Comparison of ENCODE assay signal across 16 mouse cellular contexts in genomic region chr9:21028560-21029110, GRCm38 (mm10). TPM values are rescaled to one million over a fixed set of nuclear protein-coding genes. Genes with fewer than 3 reads are reported as not detected.
DNase-seq lines count a peak whose midpoint lies in the region; ATAC-seq and TF ChIP-seq lines count a peak whose summit lies in the region.
"Had no signal": no experiment of that assay in that cellular context is flagged by ENCODE, and none has a peak within 500 bp of the region (broad histone marks: within the 10 kb centered on the region; RNA-seq: fewer than 3 reads in every experiment).

No protein-coding gene starts in this region.

- H3K36me3 ChIP-seq in heart, embryonic 14.5 days (ENCODE audit: control insufficient read depth, insufficient read depth, low read length) = 0 out of 2 replicates have a peak, but pooled peaks cover 6% of the 10 kb centered on the region
- H3K36me3 ChIP-seq in CH12.LX (replicated peaks in 1 of 2; ENCODE audit: control insufficient read depth in 1 of 2, insufficient read depth in 1 of 2, low read length in 1 of 2) (peaks cover 42 to 52% of the 10 kb centered on the region in 2 experiments), G1E (replicated peaks) (peaks cover 39% of the 10 kb centered on the region)
- no peaks in the 10 kb centered on the region for H3K36me3 ChIP-seq in limb, embryonic 13.5 days
- H3K36me3 ChIP-seq: midbrain, embryonic 13.5 days had no signal

- H3K9ac ChIP-seq in heart, embryonic 14.5 days (ENCODE audit: low read length) = no peak overlapping the region
- H3K9ac ChIP-seq in CH12.LX (ENCODE audit: insufficient read depth, low read depth) = peak overlapping the region; percentile 5; the same call in 1 of the 2 replicates
- H3K9ac ChIP-seq in limb, embryonic 13.5 days = no peak overlapping the region

- dilution Hi-C loops in CH12.LX (cut with MboI; ENCODE audit: extremely low pct_ligation_motif_present, extremely low pct_unique_long_range_greater_than_20kb, low sequenced_read_pairs) = no loop called here

- H3K27me3 ChIP-seq in heart, embryonic 14.5 days (ENCODE audit: control insufficient read depth, insufficient read depth, low read length) = peaks cover 32% of the 10 kb centered on the region
- H3K27me3 ChIP-seq in CH12.LX (replicated peaks) = no peaks in the 10 kb centered on the region
- no peaks in the 10 kb centered on the region for H3K27me3 ChIP-seq in G1E (ENCODE audit: insufficient read depth, low read length)
- peaks cover 73% of the 10 kb centered on the region for H3K27me3 ChIP-seq in limb, embryonic 13.5 days

- ATAC-seq in heart, embryonic 14.5 days (ENCODE audit: insufficient number of reproducible peaks, insufficient read depth, low FRiP score, low read depth) = no peak
- no peak for ATAC-seq in G1E (ENCODE audit: extremely low read depth, insufficient number of reproducible peaks, low FRiP score, poor library complexity, severe bottlenecking)
- no peak for ATAC-seq in limb, embryonic 13.5 days (ENCODE audit: low FRiP score, low read depth)
- ATAC-seq: hindbrain, postnatal 0 days had no signal

- no peak for DNase-seq in heart, postnatal 36 days
- DNase-seq in CH12.LX (ENCODE audit: extremely low read depth) (no peak), G1E (ENCODE audit: low spot score) (no peak)
- no peak for DNase-seq in thymus, postnatal 25 days
- no peak for DNase-seq in ovary, postnatal 36 days (ENCODE audit: low spot score)
- DNase-seq: right cerebral cortex, postnatal 25 days had no signal

- H3K79me2 ChIP-seq in CH12.LX (replicated peaks; ENCODE audit: control insufficient read depth, extremely low read depth, insufficient read depth, poor library complexity, severe bottlenecking) = peaks cover 17% of the 10 kb centered on the region

- no peak overlapping the region for H3K4me3 ChIP-seq in heart, embryonic 14.5 days (ENCODE audit: control insufficient read depth in 1 of 2, insufficient read depth in 1 of 2, low read depth in 1 of 2, low read length in 2 of 2)
- H3K4me3 ChIP-seq in CH12.LX (replicated peaks in 1 of 3; ENCODE audit: low read depth in 2 of 3, low read length in 2 of 3, poor library complexity in 1 of 3) (no peak overlapping the region), G1E (ENCODE audit: low read depth, low read length) (peak overlapping the region; percentile 73; the same call in 1 of the 2 replicates)
- peak overlapping the region; percentile 37; the same call in 1 of the 2 replicates for H3K4me3 ChIP-seq in limb, embryonic 13.5 days

- H3K27ac ChIP-seq in heart, embryonic 14.5 days (replicated peaks in 1 of 2; ENCODE audit: control insufficient read depth in 1 of 2, insufficient read depth in 1 of 2, low read depth in 2 of 2, low read length in 2 of 2) = no peak overlapping the region
- no peak overlapping the region; the same call in none of the 2 replicates for H3K27ac ChIP-seq in CH12.LX (ENCODE audit: insufficient read depth, low read depth)
- H3K27ac ChIP-seq in limb, embryonic 13.5 days = no peak overlapping the region
- H3K27ac ChIP-seq: hindbrain, postnatal 0 days; midbrain, embryonic 13.5 days had no signal

- no peak for TF ChIP-seq CTCF in CH12.LX (conservative IDR thresholded peaks at IDR 0.05 in 1 of 2, IDR thresholded peaks at IDR 0.05 in 1 of 2; ENCODE audit: low read depth in 2 of 2, low read length in 2 of 2)
- no peak for TF ChIP-seq CTCF in G1E (IDR thresholded peaks at IDR 0.05; ENCODE audit: low read depth, low read length)

- H3K4me1 ChIP-seq in heart, embryonic 14.5 days (ENCODE audit: control insufficient read depth in 2 of 2, insufficient read depth in 2 of 2, low read length in 2 of 2) = peaks cover 23 to 38% of the 10 kb centered on the region in 2 experiments
- H3K4me1 ChIP-seq in CH12.LX (ENCODE audit: control insufficient read depth in 1 of 2, insufficient read depth in 2 of 2) = peaks cover 9 to 49% of the 10 kb centered on the region in 2 experiments
- peaks cover 69% of the 10 kb centered on the region for H3K4me1 ChIP-seq in G1E (ENCODE audit: insufficient read depth, low read depth, low read length)
- H3K4me1 ChIP-seq in limb, embryonic 13.5 days = peaks cover 45% of the 10 kb centered on the region

- intact Hi-C loops in heart, postnatal 36 days (cut with DNase I) = loop anchor here (1.0 to 2.0 kb wide), 2 partner anchors 14 to 26 kb away; partner anchors contain the start of genes Icam1 and Mrpl4

- no peak for TF ChIP-seq EP300 in CH12.LX (IDR thresholded peaks at IDR 0.05; ENCODE audit: low read length)

- in situ Hi-C loops in CH12.LX (cut with MboI; ENCODE audit: low pct_ligation_motif_present, low pct_unique_long_range_greater_than_20kb, low sequenced_read_pairs) = loop anchor here (5.0 kb wide), 1 partner anchor 44 kb away; the partner anchor contains the start of genes Fdx1l and Gm49373

- 74% methylated on average over 6 of the region's 6 CpGs for WGBS in heart, embryonic 14.5 days
- 61% methylated on average over 6 of the region's 6 CpGs for WGBS in limb, embryonic 13.5 days

- TF ChIP-seq POLR2A in CH12.LX (IDR thresholded peaks at IDR 0.05; ENCODE audit: low read depth, low read length) = no peak

- no peak for TF ChIP-seq RAD21 in CH12.LX (IDR thresholded peaks at IDR 0.05; ENCODE audit: low read depth, low read length)

- no peaks in the 10 kb centered on the region for H3K9me3 ChIP-seq in heart, embryonic 14.5 days (ENCODE audit: control insufficient read depth, low read length)
- H3K9me3 ChIP-seq in CH12.LX (replicated peaks; ENCODE audit: low read length) = no peaks in the 10 kb centered on the region
- H3K9me3 ChIP-seq in G1E (replicated peaks) = no peaks in the 10 kb centered on the region
- H3K9me3 ChIP-seq in limb, embryonic 13.5 days = no peaks in the 10 kb centered on the region
- H3K9me3 ChIP-seq: midbrain, embryonic 13.5 days had no signal

- H3K4me2 ChIP-seq in heart, embryonic 14.5 days (ENCODE audit: low read length) = 0 out of 2 replicates have a peak overlapping the region, but pooled peaks have one; percentile 83
- peak overlapping the region; percentile 87; the same call in 1 of the 2 replicates for H3K4me2 ChIP-seq in CH12.LX (ENCODE audit: insufficient read depth, low read depth, poor library complexity, severe bottlenecking)
- H3K4me2 ChIP-seq in limb, embryonic 13.5 days (replicated peaks) = no peak overlapping the region

TF ChIP-seq in CH12.LX, 34 proteins besides CTCF, POLR2A, EP300 and RAD21 (continues in another document):
- TF ChIP-seq MYC (IDR thresholded peaks at IDR 0.05; ENCODE audit: low read depth, low read length) (no peak), ZMIZ1 (IDR thresholded peaks at IDR 0.05; ENCODE audit: low read depth, low read length) (no peak), ZNF384 (IDR thresholded peaks at IDR 0.05; ENCODE audit: low read depth, low read length) (no peak), IRF4 (IDR thresholded peaks at IDR 0.05; ENCODE audit: low read depth, low read length) (no peak), SIN3A (IDR thresholded peaks at IDR 0.05; ENCODE audit: low read length) (no peak), CHD2 (IDR thresholded peaks at IDR 0.05; ENCODE audit: low read length) (no peak)

RNA-seq across cellular contexts. Expression of gene Icam4, which starts 0.5 kb away (rescaled TPM):
- 1.3 and 1.9 TPM in 2 replicates for polyA plus RNA-seq in heart, embryonic 14.5 days (2014; fragmentation: Nextera tagmentation; extraction: Ambion mirVana)
- 1 to 10 TPM in 1 of 2 experiments, under 1 TPM in 1; 0.65 to 1.1 TPM for total RNA-seq in heart, postnatal 36 days (2021)
- total RNA-seq in CH12.LX (2012; rRNA removed) (2.9 and 3.1 TPM in 2 replicates), CH12.LX (2014; rRNA removed) (1.1 and 1.2 TPM in 2 replicates), G1E (2014; fragmentation: Nextera tagmentation) (2.1 and 4.8 TPM in 2 replicates), G1E (2017) (8.2 and 10.6 TPM in 2 replicates)
- polyA plus RNA-seq in CH12.LX (2012; ENCODE audit: insufficient read length, low read depth) (0.72 and 0.96 TPM in 2 replicates), G1E (2012) (8.3 and 11.2 TPM in 2 replicates)
- 0.62 and 2.2 TPM in 2 replicates for polyA plus RNA-seq in limb, embryonic 13.5 days (2015; fragmentation: Nextera tagmentation; extraction: Ambion mirVana)
- total RNA-seq: hindbrain, postnatal 0 days had no signal

RNA-seq across cellular contexts. Expression of gene Icam5, which starts 3.2 kb away (rescaled TPM):
- polyA plus RNA-seq in heart, embryonic 14.5 days (2014; fragmentation: Nextera tagmentation; extraction: Ambion mirVana) = 0.08 TPM in 1 of 2 replicates, not detected in the other
- not detected for total RNA-seq in heart, postnatal 36 days (2021)
- total RNA-seq in CH12.LX (2012; rRNA removed) (4.9 TPM in 2 replicates), CH12.LX (2014; rRNA removed) (0.89 and 1.0 TPM in 2 replicates), G1E (2014; fragmentation: Nextera tagmentation) (not detected in 2 replicates), G1E (2017) (0.33 and 0.99 TPM in 2 replicates)
- polyA plus RNA-seq in CH12.LX (2012; ENCODE audit: insufficient read length, low read depth) (1.6 and 1.7 TPM in 2 replicates), G1E (2012) (0.30 and 0.38 TPM in 2 replicates)
- polyA plus RNA-seq in limb, embryonic 13.5 days (2015; fragmentation: Nextera tagmentation; extraction: Ambion mirVana) = 0.05 and 0.08 TPM in 2 replicates
- total RNA-seq: gastrocnemius, adult 18-20 months; heart, adult 2 months had no signal
- polyA plus RNA-seq: embryonic facial prominence, embryonic 11.5 days; forebrain, embryonic 11.5 days had no signal

RNA-seq across cellular contexts. Expression of gene Icam1, which starts 12.8 kb away (rescaled TPM):
- polyA plus RNA-seq in heart, embryonic 14.5 days (2014; fragmentation: Nextera tagmentation; extraction: Ambion mirVana) = 13.9 and 14.4 TPM in 2 replicates
- 1 to 10 TPM; 8.5 to 9.9 TPM for total RNA-seq in heart, postnatal 36 days (2021)
- total RNA-seq in CH12.LX (2012; rRNA removed) (128 and 202 TPM in 2 replicates), CH12.LX (2014; rRNA removed) (101 and 102 TPM in 2 replicates), G1E (2014; fragmentation: Nextera tagmentation) (9.6 and 9.9 TPM in 2 replicates), G1E (2017) (15.7 and 17.1 TPM in 2 replicates)
- polyA plus RNA-seq in CH12.LX (2012; ENCODE audit: insufficient read length, low read depth) (64.2 and 70.6 TPM in 2 replicates), G1E (2012) (5.0 and 5.8 TPM in 2 replicates)
- polyA plus RNA-seq in limb, embryonic 13.5 days (2015; fragmentation: Nextera tagmentation; extraction: Ambion mirVana) = 12.3 and 13.9 TPM in 2 replicates

RNA-seq across cellular contexts. Expression of gene Mrpl4, which starts 26.1 kb away (rescaled TPM):
- polyA plus RNA-seq in heart, embryonic 14.5 days (2014; fragmentation: Nextera tagmentation; extraction: Ambion mirVana) = 151 and 160 TPM in 2 replicates
- total RNA-seq in heart, postnatal 36 days (2021) = 100 to 1,000 TPM; 139 to 148 TPM
- 98.7 and 103 TPM in 2 replicates for total RNA-seq in CH12.LX (2012; rRNA removed)
- 42.1 and 43.9 TPM in 2 replicates for total RNA-seq in CH12.LX (2014; rRNA removed)
- 83.6 and 94.8 TPM in 2 replicates for polyA plus RNA-seq in CH12.LX (2012; ENCODE audit: insufficient read length, low read depth)
- total RNA-seq in G1E (2014; fragmentation: Nextera tagmentation) = 38.4 and 39.6 TPM in 2 replicates
- 39.1 and 51.5 TPM in 2 replicates for total RNA-seq in G1E (2017)
- polyA plus RNA-seq in G1E (2012) = 92.6 and 129 TPM in 2 replicates
- 131 and 133 TPM in 2 replicates for polyA plus RNA-seq in limb, embryonic 13.5 days (2015; fragmentation: Nextera tagmentation; extraction: Ambion mirVana)

RNA-seq across cellular contexts. Expression of gene Zglp1, which starts 38.3 kb away (rescaled TPM):
- polyA plus RNA-seq in heart, embryonic 14.5 days (2014; fragmentation: Nextera tagmentation; extraction: Ambion mirVana) = 1.1 TPM in 1 of 2 replicates, not detected in the other
- not detected for total RNA-seq in heart, postnatal 36 days (2021)
- total RNA-seq in CH12.LX (2012; rRNA removed) (1.1 TPM in 1 of 2 replicates, not detected in the other), CH12.LX (2014; rRNA removed) (1.3 TPM in 1 of 2 replicates, not detected in the other), G1E (2014; fragmentation: Nextera tagmentation) (not detected in 2 replicates), G1E (2017) (not detected in 2 replicates)
- polyA plus RNA-seq in CH12.LX (2012; ENCODE audit: insufficient read length, low read depth) (0.87 and 0.98 TPM in 2 replicates), G1E (2012) (4.0 and 4.5 TPM in 2 replicates)
- polyA plus RNA-seq in limb, embryonic 13.5 days (2015; fragmentation: Nextera tagmentation; extraction: Ambion mirVana) = 1.0 and 1.3 TPM in 2 replicates
- total RNA-seq: adrenal gland, adult 18-20 months; gastrocnemius, adult 18-20 months; heart, adult 2 months had no signal
- polyA plus RNA-seq: heart, adult 2 months; lung, postnatal 0 days had no signal

Comparison
In these comparisons a context has a peak if more than half of its experiments do, and no peak if none do; other contexts are left out.
1. H3K4me3 ChIP-seq: peak in G1E (single experiment) and limb, embryonic 13.5 days (single experiment); none in heart, embryonic 14.5 days (0 of 2) and CH12.LX (0 of 3).